Mouse (Mus musculus) forebrain, embryonic 16.5 days (tissue): ENCODE measurements around the gene Pou3f1. TPM values are rescaled to one million over a fixed set of nuclear protein-coding genes. Genes with fewer than 3 reads are reported as not detected.

Experiments
- ATAC-seq: fragments of 200-750 bp; cut with Nextera tagmentation; 2 replicates; pipeline ENCODE4 v1.8.0; 2017; ENCODE audit warnings: mild to moderate bottlenecking, moderate library complexity
- H3K27ac ChIP-seq: fragments of 300-500 bp; sonication (generic); 2 replicates; pipeline ENCODE4 v1.5.1; 2014; ENCODE audit warnings: low read length, control low read depth
- H3K27me3 ChIP-seq: fragments of 300-500 bp; sonication (generic); replicated peaks from 2 replicates; pipeline ENCODE4 v1.6.1; 2014; ENCODE audit warnings: low read length; ENCODE audit not compliant: control insufficient read depth, insufficient read depth
- H3K36me3 ChIP-seq: fragments of 300-500 bp; sonication (generic); 2 replicates; pipeline ENCODE4 v1.6.1; 2014; ENCODE audit not compliant: control insufficient read depth, insufficient read depth
- H3K4me1 ChIP-seq: fragments of 300-500 bp; sonication (generic); replicated peaks from 2 replicates; pipeline ENCODE4 v1.6.1; 2014; ENCODE audit warnings: low read length; ENCODE audit not compliant: control insufficient read depth, insufficient read depth
- H3K4me2 ChIP-seq: fragments of 300-500 bp; sonication (generic); 2 replicates; pipeline ENCODE4 v1.6.1; 2014; ENCODE audit warnings: mild to moderate bottlenecking, low read length, control low read depth
- H3K4me3 ChIP-seq: fragments of 300-500 bp; sonication (generic); replicated peaks from 2 replicates; pipeline ENCODE4 v1.5.1; 2014; ENCODE audit warnings: mild to moderate bottlenecking, low read length, control low read depth
- H3K9ac ChIP-seq: fragments of 300-500 bp; sonication (generic); replicated peaks from 2 replicates; pipeline ENCODE4 v1.6.1; 2014; ENCODE audit warnings: low read depth, low read length, control low read depth
- H3K9me3 ChIP-seq: fragments of 300-500 bp; sonication (generic); 2 replicates; pipeline ENCODE4 v1.6.1; 2016; ENCODE audit warnings: low read length; ENCODE audit not compliant: control insufficient read depth
- WGBS: fragments of 180-500 bp; shearing (Covaris S2); extraction: QIAGEN DNeasy Blood & Tissue Kit; methylation state at CpG from one replicate; pipeline ENCODE4 v1.1.7; 2014; 5-methylcytosine and 5-hydroxymethylcytosine counted together
- polyA plus RNA-seq: library from polyadenylated mRNA; unstranded; fragments of >200 nt; fragmentation: Nextera tagmentation; extraction: Ambion mirVana; gene quantifications from 2 replicates; pipeline ENCODE4 v1.2.1, GENCODE M21; 2015

The Pou3f1 gene
- polyA plus RNA-seq, 1 experiment from 2014 or later: 20.9 TPM

DNA sequence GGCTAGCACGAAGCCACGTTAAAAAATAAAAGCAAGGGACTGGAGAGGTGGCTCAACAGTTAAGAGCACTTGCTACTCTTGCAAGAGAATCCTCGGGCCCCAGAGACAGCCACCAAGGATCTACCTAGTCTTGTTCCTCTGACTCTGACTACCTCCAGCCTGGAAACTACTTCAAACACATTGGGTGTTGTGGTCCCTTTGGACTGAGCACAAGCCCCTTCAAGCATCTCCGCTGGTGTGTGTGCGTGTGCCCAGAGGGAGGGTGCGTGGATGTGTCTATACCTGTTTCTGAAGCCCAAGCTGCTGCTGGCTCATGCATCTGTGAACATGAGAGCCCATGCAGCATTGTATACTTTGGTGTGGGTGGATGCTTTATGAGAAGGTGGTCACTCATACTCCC is 19.4 kb downstream of the Pou3f1 start:
- Histone ChIP-seq H3K4me3 (no peak overlapping the region), H3K27ac (no peak overlapping the region), H3K9ac (no peak overlapping the region), H3K9me3 (no peaks in the 10 kb centered on the region), H3K36me3 (peaks cover 8% of the 10 kb centered on the region), H3K4me2 (no peak overlapping the region), H3K27me3 (no peaks in the 10 kb centered on the region; the same call in 1 of the 2 replicates), H3K4me1 (peaks cover 36% of the 10 kb centered on the region)
- WGBS: 86% methylated on average over 6 of the region's 6 CpGs
- ATAC-seq: no peak

DNA sequence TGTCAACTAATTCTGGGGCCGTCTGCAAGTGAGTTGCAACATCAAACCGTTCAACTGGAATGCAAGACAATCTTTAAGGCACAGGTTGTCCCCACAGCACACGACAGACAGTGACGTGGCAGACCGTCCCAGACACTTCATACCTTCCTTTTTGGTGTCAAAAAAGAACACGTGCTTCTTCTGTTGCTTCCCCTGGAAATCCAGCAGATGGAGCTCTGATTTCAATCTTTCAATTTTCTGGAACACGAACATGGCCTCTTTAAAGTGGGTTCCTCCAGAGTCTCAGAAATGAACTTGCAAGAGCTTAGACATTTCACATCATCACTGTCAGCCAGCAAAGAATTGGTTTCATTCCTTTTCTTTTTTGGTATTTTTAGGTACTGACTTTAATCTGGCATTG is 25.7 kb downstream of the Pou3f1 start:
- peaks cover 23% of the 10 kb centered on the region for H3K36me3 ChIP-seq
- H3K4me1 ChIP-seq: no peaks in the 10 kb centered on the region
- no peak overlapping the region for H3K4me3 ChIP-seq
- H3K9me3 ChIP-seq: no peaks in the 10 kb centered on the region
- 42% methylated on average over 7 of the region's 7 CpGs for WGBS
- no peak for ATAC-seq
- no peak overlapping the region for H3K27ac ChIP-seq
- H3K9ac ChIP-seq: no peak overlapping the region
- H3K27me3 ChIP-seq: no peaks in the 10 kb centered on the region
- H3K4me2 ChIP-seq: no peak overlapping the region

DNA sequence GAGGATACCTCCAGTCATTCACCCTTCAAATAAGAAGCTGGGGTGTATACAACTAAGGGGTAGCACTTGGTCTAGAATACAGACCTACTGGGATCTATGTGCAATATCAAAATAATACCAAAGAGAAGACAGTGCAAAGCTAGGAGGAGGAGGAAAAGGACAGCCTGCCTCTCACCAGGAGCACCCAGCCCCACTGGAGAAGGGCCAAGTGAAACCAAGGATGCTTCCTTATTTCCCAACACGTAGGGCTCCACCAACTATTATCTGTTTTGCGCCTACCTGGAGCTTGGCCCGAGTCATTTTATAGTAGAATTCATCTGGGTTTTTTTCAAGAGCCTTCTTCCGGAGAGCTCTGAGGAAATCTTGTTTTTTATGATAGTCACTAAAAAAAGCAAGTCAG is 26.9 kb downstream of the Pou3f1 start:
- ATAC-seq: no peak
- WGBS: 91% methylated on average over 4 of the region's 4 CpGs
- H3K9me3 ChIP-seq: no peaks in the 10 kb centered on the region
- H3K27me3 ChIP-seq: no peaks in the 10 kb centered on the region
- H3K4me3 ChIP-seq: no peak overlapping the region
- H3K4me2 ChIP-seq: no peak overlapping the region
- H3K27ac ChIP-seq: no peak overlapping the region
- peaks cover 23% of the 10 kb centered on the region for H3K36me3 ChIP-seq
- H3K9ac ChIP-seq: no peak overlapping the region
- no peaks in the 10 kb centered on the region for H3K4me1 ChIP-seq

DNA sequence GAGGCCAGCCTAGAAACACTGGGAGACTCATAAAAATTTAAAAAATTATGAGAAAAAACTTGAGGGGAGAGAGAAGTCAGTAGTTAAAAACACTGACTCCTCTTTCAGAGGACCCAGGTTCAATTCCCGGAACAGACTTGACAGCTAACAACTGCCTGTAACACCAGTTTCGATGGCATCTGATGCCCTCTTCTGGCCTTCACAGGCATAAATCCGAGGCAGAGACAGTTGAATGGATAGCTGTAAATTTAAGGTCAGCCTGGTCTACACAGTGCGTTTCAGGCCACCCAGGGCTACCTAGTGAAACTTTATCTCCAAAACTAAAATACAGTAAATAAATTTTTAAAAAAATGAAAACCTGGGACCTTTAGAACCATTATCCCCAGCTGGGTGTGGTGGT is 28.4 kb downstream of the Pou3f1 start:
- H3K27me3 ChIP-seq: no peaks in the 10 kb centered on the region
- H3K4me2 ChIP-seq: no peak overlapping the region
- H3K36me3 ChIP-seq: peaks cover 15% of the 10 kb centered on the region
- H3K4me1 ChIP-seq: no peaks in the 10 kb centered on the region
- no peaks in the 10 kb centered on the region for H3K9me3 ChIP-seq
- WGBS: 80% methylated on average over 4 of the region's 4 CpGs
- ATAC-seq: no peak
- no peak overlapping the region for H3K4me3 ChIP-seq
- H3K27ac ChIP-seq: no peak overlapping the region
- no peak overlapping the region for H3K9ac ChIP-seq

DNA sequence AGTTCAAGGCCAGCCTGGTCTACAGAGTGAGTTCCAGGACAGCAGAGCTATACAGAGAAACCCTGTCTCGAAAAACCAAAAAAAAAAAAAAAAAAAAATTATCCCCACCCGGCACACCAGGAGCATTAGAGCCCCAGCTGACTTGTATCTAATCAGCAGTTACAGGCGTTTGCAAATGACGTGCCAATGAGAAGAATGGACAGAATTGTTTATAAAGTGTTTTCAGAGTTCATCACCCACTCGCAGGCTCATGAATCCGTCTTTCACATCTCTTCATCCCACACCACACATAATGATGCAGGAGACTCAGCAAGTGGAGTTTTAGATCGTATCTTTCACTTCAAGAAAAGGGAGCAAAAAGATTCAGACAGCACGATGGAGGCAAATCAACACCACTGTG is 28.8 kb downstream of the Pou3f1 start:
- ATAC-seq: no peak
- 91% methylated on average over 8 of the region's 8 CpGs for WGBS
- H3K27ac ChIP-seq: no peak overlapping the region
- H3K27me3 ChIP-seq: no peaks in the 10 kb centered on the region
- H3K36me3 ChIP-seq: peaks cover 15% of the 10 kb centered on the region
- no peak overlapping the region for H3K4me3 ChIP-seq
- no peaks in the 10 kb centered on the region for H3K9me3 ChIP-seq
- no peak overlapping the region for H3K4me2 ChIP-seq
- no peak overlapping the region for H3K9ac ChIP-seq
- no peaks in the 10 kb centered on the region for H3K4me1 ChIP-seq

DNA sequence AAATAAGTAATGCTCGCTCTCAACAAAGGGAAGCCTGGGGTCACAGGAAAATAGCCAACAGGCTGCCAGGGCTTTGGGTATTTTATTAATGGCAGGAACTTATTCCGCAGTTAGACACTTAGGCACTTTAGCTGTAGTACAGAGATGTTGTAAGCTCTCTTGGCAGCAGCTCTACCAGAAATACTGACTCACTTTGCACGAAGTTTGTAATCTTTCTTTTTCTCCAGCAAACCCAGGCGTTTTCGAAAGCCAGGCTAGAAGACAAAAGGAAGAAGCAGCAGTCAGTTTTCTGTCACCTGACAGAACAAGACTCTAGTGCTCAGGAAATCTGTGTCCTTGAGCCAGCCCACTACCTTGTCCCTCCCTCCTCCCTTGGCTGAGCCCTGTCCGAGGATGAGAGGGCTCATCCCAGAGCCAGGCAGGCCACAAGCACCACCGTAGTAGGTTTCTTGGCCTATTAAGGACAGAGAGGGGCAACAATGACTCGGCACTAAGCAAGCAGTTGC is 29.3 kb downstream of the Pou3f1 start:
- Histone ChIP-seq H3K4me2 (no peak overlapping the region), H3K4me3 (no peak overlapping the region), H3K9ac (no peak overlapping the region), H3K27me3 (no peaks in the 10 kb centered on the region), H3K36me3 (peaks cover 15% of the 10 kb centered on the region), H3K4me1 (no peaks in the 10 kb centered on the region), H3K9me3 (no peaks in the 10 kb centered on the region), H3K27ac (no peak overlapping the region)
- WGBS: 88% methylated on average over 8 of the region's 8 CpGs
- ATAC-seq: no peak

DNA sequence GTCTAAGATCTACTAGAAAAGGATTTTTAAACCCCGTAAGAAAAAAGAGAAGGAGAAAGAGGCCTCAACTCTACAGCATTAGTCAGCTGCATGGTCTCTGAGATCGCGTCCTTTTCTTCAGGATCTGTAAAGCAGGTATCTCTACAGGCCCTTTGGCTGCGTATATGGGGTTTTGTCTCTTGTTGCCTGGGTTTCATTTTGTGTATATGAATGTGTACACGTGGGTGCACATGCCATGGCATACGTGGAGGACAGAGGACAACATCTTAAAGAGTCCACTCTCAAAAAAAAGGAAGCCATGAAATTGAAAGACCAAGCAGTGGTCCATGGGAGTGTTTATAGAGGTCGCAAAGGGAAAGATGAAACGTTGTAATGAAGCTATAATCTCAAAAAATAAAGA is 34.8 kb downstream of the Pou3f1 start:
- no peaks in the 10 kb centered on the region for H3K9me3 ChIP-seq
- no peak overlapping the region for H3K4me3 ChIP-seq
- peaks cover 11% of the 10 kb centered on the region for H3K27me3 ChIP-seq
- no peak overlapping the region for H3K4me2 ChIP-seq
- 90% methylated on average over 8 of the region's 8 CpGs for WGBS
- peaks cover 15% of the 10 kb centered on the region for H3K4me1 ChIP-seq
- no peak overlapping the region for H3K27ac ChIP-seq
- H3K36me3 ChIP-seq: 0 out of 2 replicates have a peak, but pooled peaks cover 2% of the 10 kb centered on the region
- ATAC-seq: no peak
- H3K9ac ChIP-seq: no peak overlapping the region

DNA sequence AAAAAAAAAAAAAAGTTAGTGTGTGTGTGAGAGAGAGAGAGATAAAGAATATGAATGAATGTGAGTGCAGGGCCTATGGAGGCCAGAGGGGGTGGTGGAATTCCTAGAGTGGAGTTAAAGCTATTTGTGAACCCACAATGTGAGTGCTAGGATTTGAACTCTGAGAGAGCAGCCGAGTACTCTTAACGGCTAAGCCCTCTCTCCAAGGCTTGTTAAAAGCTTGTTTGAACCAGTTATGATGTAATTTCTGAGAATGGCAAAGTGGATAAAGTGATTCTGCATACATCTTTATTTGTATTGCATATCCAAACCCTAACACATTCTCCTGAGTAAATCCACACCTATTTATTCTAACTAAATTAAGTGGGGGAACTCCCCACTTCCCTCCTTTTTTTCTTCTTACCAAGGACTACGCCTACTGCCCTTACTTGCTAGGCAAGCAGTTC is 35.8 kb downstream of the Pou3f1 start:
- H3K9me3 ChIP-seq: no peaks in the 10 kb centered on the region
- H3K27ac ChIP-seq: no peak overlapping the region
- ATAC-seq: no peak
- peaks cover 11% of the 10 kb centered on the region for H3K27me3 ChIP-seq
- no peaks in the 10 kb centered on the region for H3K36me3 ChIP-seq
- peak overlapping the region; percentile 84 for H3K4me2 ChIP-seq
- peak overlapping the region; percentile 91 for H3K9ac ChIP-seq
- 65% methylated on average over 3 of the region's 3 CpGs for WGBS
- H3K4me1 ChIP-seq: peaks cover 15% of the 10 kb centered on the region
- H3K4me3 ChIP-seq: peak overlapping the region; percentile 94

DNA sequence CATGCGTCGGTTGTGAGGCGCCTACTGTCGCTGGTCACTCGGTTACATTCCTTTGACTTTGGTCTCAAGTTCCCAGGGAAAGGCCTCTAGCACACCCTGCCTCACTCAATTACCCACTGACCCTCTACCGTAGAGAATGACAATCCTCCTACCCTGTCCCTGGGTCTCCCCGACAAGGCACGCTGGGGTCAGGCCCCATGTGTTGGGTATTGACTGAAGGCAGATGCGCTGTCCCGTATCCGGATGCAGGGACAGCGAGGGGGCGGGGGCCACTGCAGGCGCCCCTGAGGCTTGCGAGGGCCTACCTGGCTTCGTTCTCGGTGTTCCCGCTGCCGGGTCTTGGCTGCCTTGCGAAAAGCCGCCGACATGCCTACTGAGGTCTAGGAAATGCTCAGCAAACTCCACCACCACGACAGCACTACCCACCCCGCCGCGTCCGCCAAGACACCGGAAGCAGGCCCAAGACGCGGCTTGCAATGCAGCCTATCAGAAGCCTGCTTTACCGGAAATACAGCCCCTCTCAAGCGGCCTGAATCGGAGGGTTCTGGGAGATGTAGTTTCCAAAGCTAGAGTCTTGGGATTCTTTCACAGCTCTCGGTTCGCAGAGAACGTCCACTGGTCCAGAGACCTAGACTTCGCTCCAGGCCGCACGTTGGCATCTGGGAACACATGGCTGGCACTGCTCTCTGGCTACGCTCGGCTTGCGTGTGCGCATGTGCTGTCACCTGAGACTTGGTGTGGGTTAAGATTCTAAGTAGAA is 36.7 kb downstream of the Pou3f1 start, which contains the start of gene Utp11:
Gene Utp11 (minus strand): TSS at position 466 of the 760 bp plus-strand sequence.
- under 1% methylated on average over 43 of the region's 43 CpGs for WGBS

More for the DNA sequence above, 36.7 kb downstream of the Pou3f1 start, which contains the start of gene Utp11:
- H3K4me2 ChIP-seq: peak within 1 kb of the TSS; percentile 84
- no peaks in the 10 kb centered on the region for H3K9me3 ChIP-seq
- no peaks in the 10 kb centered on the region for H3K36me3 ChIP-seq
- peak within 1 kb of the TSS; percentile 94 for H3K4me3 ChIP-seq
- H3K27ac ChIP-seq: peak within 1 kb of the TSS; percentile 61
- H3K27me3 ChIP-seq: peaks cover 11% of the 10 kb centered on the region
- H3K9ac ChIP-seq: peak within 1 kb of the TSS; percentile 91
- peaks cover 15% of the 10 kb centered on the region for H3K4me1 ChIP-seq
- peak; percentile 100 for ATAC-seq
